Mouse (Mus musculus) hindbrain, embryonic 15.5 days (tissue): ENCODE results near the gene Cnksr3. TPM values are rescaled to one million over a fixed set of nuclear protein-coding genes. Genes with fewer than 3 reads are reported as not detected.

Experiments used
- ATAC-seq: fragments of 200-750 bp; cut with Nextera tagmentation; 2 replicates; pipeline ENCODE4 v1.8.0; 2017; ENCODE audit warnings: low read depth, moderate number of reproducible peaks, moderate TSS enrichment; ENCODE audit not compliant: low FRiP score
- H3K27ac ChIP-seq: fragments of 300-500 bp; sonication (generic); replicated peaks from 2 replicates; pipeline ENCODE4 v1.5.1; 2015; ENCODE audit warnings: mild to moderate bottlenecking, inconsistent platforms
- H3K27me3 ChIP-seq: fragments of 300-500 bp; sonication (generic); 2 replicates; pipeline ENCODE4 v1.6.1; 2015; ENCODE audit warnings: control low read depth, inconsistent platforms
- H3K36me3 ChIP-seq: fragments of 300-500 bp; sonication (generic); 2 replicates; pipeline ENCODE4 v1.6.1; 2015; ENCODE audit warnings: control low read depth, inconsistent platforms
- H3K4me1 ChIP-seq: fragments of 300-500 bp; sonication (generic); replicated peaks from 2 replicates; pipeline ENCODE4 v1.6.1; 2015; ENCODE audit warnings: control low read depth, inconsistent platforms
- H3K4me2 ChIP-seq: fragments of 300-500 bp; sonication (generic); 2 replicates; pipeline ENCODE4 v1.6.1; 2015; ENCODE audit warnings: moderate library complexity, mild to moderate bottlenecking, inconsistent platforms
- H3K4me3 ChIP-seq: fragments of 300-500 bp; sonication (generic); 2 replicates; pipeline ENCODE4 v1.5.1; 2015; ENCODE audit warnings: mild to moderate bottlenecking, inconsistent platforms
- H3K9ac ChIP-seq: fragments of 300-500 bp; sonication (generic); 2 replicates; pipeline ENCODE4 v1.6.1; 2015; ENCODE audit warnings: inconsistent platforms
- H3K9me3 ChIP-seq: fragments of 300-500 bp; sonication (generic); 2 replicates; pipeline ENCODE4 v1.6.1; 2016; ENCODE audit warnings: control low read depth, inconsistent platforms
- WGBS: fragments of 180-500 bp; shearing (Covaris S2); methylation state at CpG from one replicate; pipeline ENCODE4 v1.1.7; 2015; 5-methylcytosine and 5-hydroxymethylcytosine counted together
- polyA plus RNA-seq: library from polyadenylated mRNA; unstranded; fragments of >200 nt; fragmentation: Nextera tagmentation; extraction: Ambion mirVana; gene quantifications from 2 replicates; pipeline ENCODE4 v1.2.1, GENCODE M21; 2015

Gene Cnksr3
- polyA plus RNA-seq, 1 experiment from 2014 or later: 3.6 TPM

- WGBS: 70% methylated on average over 5 of the region's 5 CpGs
- no peak for ATAC-seq
Measured at GRCm38 (mm10) chr10:7209691-7210455, 2.2 kb downstream of the Cnksr3 start.

GRCm38 (mm10) chr10:7208859-7209441 is 3.1 kb downstream of the Cnksr3 start:
- H3K4me3 ChIP-seq: no peak overlapping the region
- H3K4me1 ChIP-seq: peaks cover 20% of the 10 kb centered on the region
- no peaks in the 10 kb centered on the region for H3K27me3 ChIP-seq
- no peak overlapping the region for H3K9ac ChIP-seq
- no peaks in the 10 kb centered on the region for H3K9me3 ChIP-seq
- ATAC-seq: no peak
- 80% methylated on average over 10 of the region's 10 CpGs for WGBS
- H3K36me3 ChIP-seq: no peaks in the 10 kb centered on the region
- no peak overlapping the region for H3K27ac ChIP-seq
- no peak overlapping the region for H3K4me2 ChIP-seq

More at GRCm38 (mm10) chr10:7209691-7210455, 2.2 kb downstream of the Cnksr3 start:
- Histone ChIP-seq H3K9ac (no peak overlapping the region), H3K4me2 (peak overlapping the region; percentile 94), H3K27me3 (no peaks in the 10 kb centered on the region), H3K27ac (no peak overlapping the region), H3K4me3 (peak overlapping the region; percentile 63), H3K36me3 (no peaks in the 10 kb centered on the region), H3K9me3 (no peaks in the 10 kb centered on the region), H3K4me1 (peaks cover 20% of the 10 kb centered on the region)

- Histone ChIP-seq H3K4me3 (no peak overlapping the region), H3K27me3 (no peaks in the 10 kb centered on the region)
Measured at GRCm38 (mm10) chr10:7207301-7207700, 4.7 kb downstream of the Cnksr3 start.

GRCm38 (mm10) chr10:7206571-7206970 is 5.5 kb downstream of the Cnksr3 start:
- Histone ChIP-seq H3K36me3 (no peaks in the 10 kb centered on the region), H3K4me3 (no peak overlapping the region), H3K4me1 (peaks cover 12% of the 10 kb centered on the region), H3K9ac (no peak overlapping the region), H3K9me3 (no peaks in the 10 kb centered on the region), H3K4me2 (no peak overlapping the region), H3K27ac (no peak overlapping the region), H3K27me3 (no peaks in the 10 kb centered on the region)
- 84% methylated on average over 7 of the region's 7 CpGs for WGBS
- no peak for ATAC-seq

More at GRCm38 (mm10) chr10:7207301-7207700, 4.7 kb downstream of the Cnksr3 start:
- Histone ChIP-seq H3K4me1 (peaks cover 12% of the 10 kb centered on the region), H3K4me2 (no peak overlapping the region), H3K27ac (no peak overlapping the region), H3K36me3 (no peaks in the 10 kb centered on the region), H3K9ac (no peak overlapping the region), H3K9me3 (no peaks in the 10 kb centered on the region)
- 84% methylated on average over 11 of the region's 11 CpGs for WGBS
- no peak for ATAC-seq

DNA sequence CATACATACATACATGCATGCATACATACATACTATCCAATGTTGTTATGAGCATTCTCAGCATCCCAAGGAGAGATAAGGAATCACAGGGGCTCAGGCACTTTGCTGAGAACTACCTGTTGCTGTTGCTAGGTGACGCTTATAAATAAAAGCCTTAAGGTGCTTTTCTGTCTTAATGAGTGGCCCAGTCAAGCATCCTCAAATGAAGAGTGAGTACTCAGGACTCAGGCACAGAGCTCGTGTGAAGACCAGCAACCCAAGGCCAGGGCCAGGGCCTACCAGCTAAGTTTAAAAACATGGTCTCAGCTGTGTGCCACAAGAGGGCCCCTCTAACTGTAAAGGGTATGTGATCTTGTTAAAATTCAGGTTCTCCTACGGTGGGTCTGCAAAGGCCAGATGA is 6.5 kb downstream of the Cnksr3 start:
- Histone ChIP-seq H3K4me3 (no peak overlapping the region), H3K36me3 (no peaks in the 10 kb centered on the region), H3K27ac (no peak overlapping the region), H3K4me1 (peaks cover 3% of the 10 kb centered on the region), H3K9me3 (no peaks in the 10 kb centered on the region), H3K27me3 (no peaks in the 10 kb centered on the region), H3K4me2 (no peak overlapping the region), H3K9ac (no peak overlapping the region)
- 81% methylated on average over 3 of the region's 3 CpGs for WGBS
- ATAC-seq: no peak

DNA sequence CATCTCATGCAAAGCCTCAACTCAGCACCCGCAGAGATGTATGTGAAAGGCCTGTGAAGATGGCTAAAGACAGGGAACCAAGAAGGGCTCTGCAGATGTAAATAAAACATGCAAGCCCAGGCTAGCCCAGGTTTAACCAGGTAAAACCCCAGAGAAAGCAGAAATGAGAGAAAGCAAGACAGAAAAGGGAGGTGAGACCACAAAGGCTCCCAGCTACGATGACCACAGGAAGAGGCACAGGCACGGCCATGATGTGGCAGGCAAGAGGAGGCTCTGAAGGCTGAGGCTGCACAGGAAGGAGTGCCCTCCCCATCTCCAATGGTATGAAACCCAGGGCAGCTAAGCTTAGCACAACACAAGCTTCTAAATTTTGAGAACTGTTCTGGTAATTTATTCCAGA is 7.1 kb downstream of the Cnksr3 start:
- ATAC-seq: no peak
- H3K4me2 ChIP-seq: no peak overlapping the region
- no peaks in the 10 kb centered on the region for H3K9me3 ChIP-seq
- H3K4me1 ChIP-seq: no peaks in the 10 kb centered on the region
- no peak overlapping the region for H3K4me3 ChIP-seq
- H3K36me3 ChIP-seq: no peaks in the 10 kb centered on the region
- H3K9ac ChIP-seq: no peak overlapping the region
- H3K27me3 ChIP-seq: no peaks in the 10 kb centered on the region
- WGBS: 99% methylated on average over 3 of the region's 3 CpGs
- no peak overlapping the region for H3K27ac ChIP-seq

DNA sequence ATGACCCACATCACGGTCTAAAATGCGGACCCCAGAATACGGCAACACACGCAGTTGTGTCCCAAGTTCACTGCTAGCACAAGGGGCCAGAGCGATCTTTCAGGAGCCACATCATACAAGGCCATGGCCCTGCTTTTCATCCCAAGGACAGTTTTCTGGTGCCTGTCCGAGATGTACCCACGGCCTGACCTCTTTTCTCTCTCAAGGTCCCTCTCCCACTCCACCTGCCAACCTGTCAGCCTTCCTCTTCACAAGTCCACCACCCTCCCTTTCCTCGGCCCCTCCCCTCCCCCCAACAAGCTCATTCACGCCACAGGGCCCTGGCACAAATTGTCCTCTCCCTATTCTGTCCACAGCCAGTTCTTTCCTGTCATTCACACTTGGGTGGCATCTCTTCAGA is 9.5 kb downstream of the Cnksr3 start:
- no peaks in the 10 kb centered on the region for H3K4me1 ChIP-seq
- H3K9me3 ChIP-seq: no peaks in the 10 kb centered on the region
- no peak overlapping the region for H3K9ac ChIP-seq
- no peaks in the 10 kb centered on the region for H3K36me3 ChIP-seq
- ATAC-seq: peak; percentile 11; the same call in 1 of the 2 replicates
- no peak overlapping the region for H3K4me3 ChIP-seq
- WGBS: 90% methylated on average over 9 of the region's 9 CpGs
- H3K27me3 ChIP-seq: no peaks in the 10 kb centered on the region
- no peak overlapping the region for H3K4me2 ChIP-seq
- no peak overlapping the region for H3K27ac ChIP-seq

DNA sequence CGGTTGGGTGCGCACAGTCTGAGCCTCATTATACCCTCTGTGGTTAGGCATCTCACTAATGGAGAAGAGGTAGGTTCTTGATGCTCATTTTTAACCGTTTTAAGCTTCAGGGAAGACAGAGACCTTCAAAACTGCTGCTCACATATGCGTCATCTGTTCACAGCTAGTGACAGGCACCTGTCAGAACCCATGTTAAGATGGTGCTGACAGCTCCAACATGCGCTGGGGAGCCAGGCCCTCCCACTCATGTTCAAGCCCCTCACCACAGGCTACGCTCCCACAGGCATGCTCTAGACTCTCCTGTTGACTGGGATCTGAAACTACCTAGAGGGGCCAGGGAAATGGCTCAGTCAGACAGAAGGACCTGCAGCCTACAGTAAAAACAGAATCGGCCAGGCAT is 11.4 kb downstream of the Cnksr3 start:
- no peaks in the 10 kb centered on the region for H3K4me1 ChIP-seq
- no peak for ATAC-seq
- no peak overlapping the region for H3K9ac ChIP-seq
- no peak overlapping the region for H3K4me2 ChIP-seq
- H3K36me3 ChIP-seq: no peaks in the 10 kb centered on the region
- no peaks in the 10 kb centered on the region for H3K27me3 ChIP-seq
- H3K9me3 ChIP-seq: no peaks in the 10 kb centered on the region
- no peak overlapping the region for H3K4me3 ChIP-seq
- no peak overlapping the region for H3K27ac ChIP-seq
- WGBS: 87% methylated on average over 7 of the region's 7 CpGs

DNA sequence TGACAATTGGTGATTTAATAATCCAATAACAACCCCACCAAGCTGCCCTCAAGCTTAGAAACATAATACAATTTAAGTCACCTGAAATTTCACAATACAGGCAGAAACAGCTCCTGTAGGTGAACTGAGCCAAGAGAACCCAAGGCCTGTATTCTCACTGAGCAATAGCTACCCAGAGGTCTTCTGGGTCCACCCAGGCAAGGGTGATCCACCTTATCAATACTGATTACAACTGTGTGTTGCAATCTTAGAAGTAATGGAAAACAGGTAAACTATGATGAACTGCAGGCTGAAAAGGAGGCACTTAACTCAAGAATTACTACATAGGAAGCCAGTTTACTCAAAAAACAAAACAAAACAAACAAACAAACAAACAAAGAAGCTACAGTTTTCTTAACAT is 13.8 kb downstream of the Cnksr3 start:
- Histone ChIP-seq H3K4me3 (no peak overlapping the region), H3K4me1 (no peaks in the 10 kb centered on the region), H3K4me2 (no peak overlapping the region), H3K9me3 (no peaks in the 10 kb centered on the region), H3K36me3 (no peaks in the 10 kb centered on the region), H3K27me3 (no peaks in the 10 kb centered on the region), H3K27ac (no peak overlapping the region), H3K9ac (no peak overlapping the region)
- no peak for ATAC-seq

DNA sequence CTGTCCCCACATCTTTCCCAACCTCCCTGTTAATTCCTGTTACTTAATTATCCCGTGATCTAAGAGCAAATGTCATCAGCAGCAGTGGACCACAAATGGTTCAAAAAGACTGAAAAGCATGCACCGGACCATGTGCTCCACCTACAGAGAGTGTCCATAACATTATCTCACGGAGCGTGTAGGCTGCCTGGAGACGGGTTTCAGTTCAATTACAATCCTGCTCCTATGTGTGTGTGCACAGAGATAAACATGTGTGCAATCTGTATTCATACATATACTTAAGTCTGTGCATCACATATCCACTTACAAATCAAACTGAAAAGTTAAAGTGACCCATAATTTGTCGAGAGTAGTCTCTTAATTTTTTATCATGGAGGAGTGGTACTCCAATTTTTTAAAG is 14.3 kb downstream of the Cnksr3 start:
- Histone ChIP-seq H3K27ac (no peak overlapping the region), H3K9me3 (no peaks in the 10 kb centered on the region), H3K36me3 (no peaks in the 10 kb centered on the region), H3K4me2 (no peak overlapping the region), H3K4me3 (no peak overlapping the region), H3K4me1 (no peaks in the 10 kb centered on the region), H3K27me3 (no peaks in the 10 kb centered on the region), H3K9ac (no peak overlapping the region)
- no peak for ATAC-seq
- 83% methylated on average over 6 of the region's 6 CpGs for WGBS

DNA sequence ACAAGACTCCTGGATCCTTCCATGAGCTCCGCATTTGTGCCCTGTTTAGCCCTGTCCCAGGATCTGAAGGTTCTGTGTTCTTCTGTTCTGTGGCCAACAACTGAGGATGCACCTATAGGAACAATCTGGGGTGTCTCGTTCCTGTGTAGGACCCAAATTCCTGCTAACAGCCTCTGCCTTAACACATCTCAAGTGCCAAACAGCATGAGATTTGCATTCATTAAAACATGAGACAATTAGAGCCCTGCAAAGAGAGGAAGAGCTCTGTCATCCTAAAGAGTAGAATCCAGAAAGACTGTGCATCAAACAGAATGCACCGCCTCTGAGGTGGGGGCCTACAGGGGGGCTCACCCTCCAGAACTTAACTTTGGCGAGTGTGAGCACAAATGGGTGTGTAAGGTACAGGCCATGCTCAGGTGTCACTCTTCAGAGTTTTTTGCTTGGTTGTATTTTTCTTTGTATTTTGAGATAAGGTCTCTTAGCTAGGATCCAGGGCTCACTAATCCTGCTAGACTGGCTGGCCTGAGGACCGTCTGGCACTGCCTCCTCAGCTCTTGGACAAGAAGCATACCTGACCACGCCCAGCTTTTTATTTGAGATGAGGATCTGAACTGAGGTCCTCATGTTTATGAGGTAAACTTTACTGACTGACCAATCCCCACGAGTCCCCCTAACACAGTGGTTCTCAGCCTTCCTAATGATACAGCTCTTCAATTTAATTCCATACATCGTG is 15.2 kb downstream of the Cnksr3 start:
- H3K4me2 ChIP-seq: no peak overlapping the region
- H3K27ac ChIP-seq: no peak overlapping the region
- 79% methylated on average over 8 of the region's 8 CpGs for WGBS
- H3K9ac ChIP-seq: no peak overlapping the region
- no peaks in the 10 kb centered on the region for H3K9me3 ChIP-seq
- ATAC-seq: no peak
- no peaks in the 10 kb centered on the region for H3K27me3 ChIP-seq
- H3K36me3 ChIP-seq: no peaks in the 10 kb centered on the region
- H3K4me1 ChIP-seq: no peaks in the 10 kb centered on the region
- H3K4me3 ChIP-seq: no peak overlapping the region

DNA sequence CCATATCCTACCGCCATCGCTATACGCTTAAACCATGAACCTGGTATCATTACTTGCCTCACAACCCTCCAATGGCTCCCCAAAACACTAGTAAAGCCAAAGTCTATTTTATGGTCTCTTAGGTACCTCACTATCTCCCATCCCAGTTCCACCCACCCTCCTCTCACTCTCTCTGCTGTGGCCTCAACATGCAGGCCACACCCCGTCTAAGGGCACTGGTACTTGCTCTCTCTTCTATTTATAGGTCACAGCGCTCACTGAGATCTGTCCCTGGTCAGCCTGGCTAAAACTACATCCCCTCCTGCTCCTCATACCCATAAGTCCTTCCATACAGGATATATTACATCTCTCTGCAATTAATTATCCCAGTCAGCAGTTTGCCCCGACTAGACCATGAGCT is 16.1 kb downstream of the Cnksr3 start:
- no peaks in the 10 kb centered on the region for H3K4me1 ChIP-seq
- no peaks in the 10 kb centered on the region for H3K9me3 ChIP-seq
- WGBS: 86% methylated on average over 6 of the region's 6 CpGs
- H3K27ac ChIP-seq: no peak overlapping the region
- no peak for ATAC-seq
- H3K27me3 ChIP-seq: no peaks in the 10 kb centered on the region
- H3K4me2 ChIP-seq: no peak overlapping the region
- H3K4me3 ChIP-seq: no peak overlapping the region
- H3K9ac ChIP-seq: no peak overlapping the region
- no peaks in the 10 kb centered on the region for H3K36me3 ChIP-seq
